Mouse (Mus musculus) small intestine, adult 10 weeks (tissue): Measurements from ENCODE around the gene Hsh2d. TPM values are rescaled to one million over a fixed set of nuclear protein-coding genes. Genes with fewer than 3 reads are reported as not detected.

Source experiments
- polyA plus RNA-seq: library from polyadenylated mRNA; stranded (reverse); fragments of 350-450 nt; fragmentation: Illumina TruSeq; extraction: RNeasy Lipid Tissue Mini Kit (QIAGEN cat#74804); gene quantifications from one replicate; pipeline ENCODE4 v1.2.3, GENCODE M21; 2014; ENCODE audit warnings: low replicate concordance

The Hsh2d gene
- 1.3 TPM for polyA plus RNA-seq

DNA sequence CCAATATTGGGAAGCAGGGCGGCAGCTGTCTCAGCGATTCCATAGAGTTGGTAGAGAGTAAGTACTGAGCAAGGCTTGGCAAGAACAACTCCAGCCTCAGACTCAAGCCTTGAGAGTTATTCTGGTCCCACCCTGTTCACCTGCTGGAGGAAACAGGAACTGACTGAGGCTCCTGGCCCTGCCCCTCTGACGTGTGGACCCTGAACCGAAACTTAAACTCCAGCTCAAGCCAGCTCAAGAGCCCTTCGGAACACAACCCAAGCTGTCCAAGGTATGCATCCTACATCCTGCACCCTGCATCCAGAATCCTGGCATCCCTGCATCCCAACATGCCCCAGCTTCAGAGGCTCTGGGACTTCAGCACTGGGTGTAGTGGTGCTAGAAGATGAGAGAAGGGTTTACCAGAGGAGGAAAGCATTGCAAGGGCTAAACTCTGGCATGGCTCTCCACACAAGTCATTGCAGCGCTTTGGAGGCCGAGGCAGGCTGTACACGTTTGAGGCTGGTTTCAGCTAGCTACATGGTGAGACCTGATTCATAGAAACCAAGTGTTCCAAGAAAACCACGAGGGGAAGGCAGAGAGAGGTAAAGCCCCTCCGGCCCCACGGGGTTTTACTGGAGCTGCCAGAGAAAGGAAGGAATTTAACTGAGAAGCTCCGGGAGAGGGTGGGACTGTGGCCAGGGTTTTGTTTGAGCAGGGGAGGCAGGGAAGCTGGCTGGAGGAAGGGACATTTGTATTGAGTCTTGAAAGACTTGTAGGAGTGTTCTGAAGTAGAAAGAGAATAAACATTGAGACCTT, at the start of gene Hsh2d:
Gene Hsh2d (plus strand): TSS at position 222 of the 798 bp plus-strand sequence.

DNA sequence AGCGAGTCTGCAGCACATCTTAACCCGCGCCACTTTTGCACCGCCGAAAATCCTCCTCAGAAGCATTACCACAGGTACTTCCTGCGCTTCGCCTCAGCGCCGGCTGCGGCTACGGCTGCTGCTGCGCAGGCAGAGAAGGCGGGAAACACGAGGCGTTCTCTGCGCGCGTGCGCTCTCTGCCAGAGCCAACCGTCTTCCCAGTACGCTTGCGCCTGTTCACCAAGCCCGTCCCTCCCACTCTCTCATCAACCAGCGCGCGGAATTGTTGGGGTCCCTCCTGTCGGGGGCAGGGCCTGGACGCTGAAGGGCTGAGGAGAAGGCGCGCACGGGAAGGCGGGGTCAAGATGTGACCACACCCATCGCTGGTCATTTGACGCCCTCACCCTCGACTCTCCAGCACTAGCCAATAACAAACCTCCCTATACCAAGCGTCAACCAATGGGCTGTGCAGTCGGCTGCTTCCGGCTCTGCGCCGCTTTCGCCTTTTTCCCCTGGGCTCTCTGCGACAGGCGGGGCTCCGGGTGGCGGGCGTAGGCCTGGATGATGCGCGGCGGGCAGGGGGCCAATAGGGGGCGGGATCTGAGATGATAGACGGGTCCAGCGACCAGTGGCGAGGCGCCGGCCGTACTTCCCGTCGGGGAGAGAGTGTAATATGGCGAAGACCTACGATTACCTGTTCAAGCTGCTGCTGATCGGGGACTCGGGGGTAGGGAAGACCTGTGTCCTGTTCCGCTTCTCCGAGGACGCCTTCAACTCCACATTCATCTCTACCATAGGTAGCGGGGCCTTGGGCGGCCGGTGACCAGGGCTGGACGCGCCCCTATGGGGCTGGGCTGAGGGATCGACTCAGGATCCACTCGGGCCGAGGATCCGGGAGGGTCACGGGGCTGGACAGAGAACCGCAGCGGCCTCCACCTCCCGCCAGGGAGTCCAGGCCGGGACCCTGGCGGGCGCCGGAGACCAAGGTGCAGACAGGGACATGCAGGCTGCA, 28.4 kb upstream of the Hsh2d start, which contains the start of gene Rab8a:
Gene Rab8a (plus strand): TSS at position 494 of the 991 bp plus-strand sequence.

DNA sequence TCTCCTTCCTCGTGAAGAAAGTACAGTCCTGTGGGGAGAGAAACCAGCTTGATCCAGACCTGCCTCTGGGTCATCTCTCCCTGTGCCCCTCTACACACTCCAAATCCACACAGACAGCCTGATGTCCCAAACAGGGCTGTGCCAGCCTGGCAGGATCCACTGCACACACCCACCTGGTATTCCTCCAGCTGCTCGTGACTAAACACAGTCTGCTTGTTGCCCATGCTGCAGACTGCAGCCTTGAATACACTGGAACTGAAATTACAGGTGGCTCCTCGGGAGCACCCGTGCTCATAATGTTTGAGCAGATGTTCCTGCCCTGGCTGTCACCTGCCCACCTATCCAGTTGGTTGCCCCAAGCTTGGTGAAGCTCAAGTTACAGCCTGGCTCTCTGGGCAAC, 23.3 kb downstream of the Hsh2d start, which contains the start of gene Cib3:
Gene Cib3 (minus strand): TSS at position 87 of the 400 bp plus-strand sequence.

GRCm38 (mm10) chr8:72213536-72213935, 24.1 kb downstream of the Hsh2d start, which contains the start of gene Gm11034:
TSS of gene Gm11034 (minus strand) at chr8:72213636.

GRCm38 (mm10) chr8:72219541-72220363, 30.3 kb downstream of the Hsh2d start, which contains the start of gene Fam32a:
TSS of gene Fam32a (plus strand) at chr8:72219730.

DNA sequence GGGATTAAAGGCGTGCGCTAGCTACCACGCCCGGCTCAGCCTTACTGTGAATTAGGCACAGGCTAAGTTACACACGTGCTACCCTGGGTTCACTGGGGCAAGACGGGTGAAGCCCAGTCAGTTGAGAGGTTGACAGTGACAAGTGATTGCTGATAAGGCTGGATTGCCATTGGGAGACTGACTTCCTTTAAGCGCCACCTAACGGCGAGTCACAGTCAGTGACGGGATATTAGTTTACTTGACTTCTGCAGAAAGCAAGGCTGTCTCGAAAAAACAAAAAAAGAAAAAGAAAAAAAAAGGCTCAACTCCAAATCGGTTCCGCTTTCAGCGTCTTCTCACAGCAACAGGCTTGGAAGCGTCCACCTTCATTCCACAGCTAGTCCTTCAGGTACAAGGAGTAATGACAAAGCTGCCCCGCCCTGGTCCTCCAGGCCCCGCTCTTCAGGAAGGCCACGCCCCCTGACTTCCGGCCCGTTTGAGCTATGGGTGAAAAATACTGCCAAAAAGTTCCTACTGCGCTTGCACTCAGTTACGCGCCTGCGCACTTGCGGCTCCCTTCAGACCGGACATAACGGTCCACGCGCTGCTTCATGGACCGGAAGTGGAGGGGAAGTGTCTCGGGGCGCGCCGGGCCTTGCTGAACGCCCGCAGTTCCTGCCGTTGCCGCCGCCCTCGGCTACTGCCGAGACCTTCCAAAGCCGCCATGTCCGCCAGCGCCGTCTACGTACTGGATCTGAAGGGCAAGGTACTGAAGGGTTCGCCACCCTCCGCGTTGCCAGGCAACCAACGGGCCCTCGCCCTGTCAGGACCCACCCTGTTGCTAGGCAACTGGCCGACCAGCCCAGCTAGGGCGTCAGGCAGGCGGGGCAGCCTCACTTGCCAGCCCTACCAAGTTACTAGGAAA, 50.3 kb downstream of the Hsh2d start, which contains the start of gene Ap1m1:
Gene Ap1m1 (plus strand): TSS at position 520 of the 904 bp plus-strand sequence.

Other genes starting within 250 kb of the Hsh2d start
- 83.6 TPM for gene Zfp961, start 238.6 kb upstream of the Hsh2d start, polyA plus RNA-seq
- not detected for gene Cyp4f18, start 180.0 kb upstream of the Hsh2d start, polyA plus RNA-seq
- not detected for gene Olfr372, start 148.4 kb upstream of the Hsh2d start, polyA plus RNA-seq
- not detected for gene Olfr373, start 106.5 kb upstream of the Hsh2d start, polyA plus RNA-seq
- gene Olfr374, start 82.6 kb upstream of the Hsh2d start, polyA plus RNA-seq = not detected
- gene Tpm4, start 54.7 kb upstream of the Hsh2d start, polyA plus RNA-seq = 220 TPM
- gene Rab8a, start 28.4 kb upstream of the Hsh2d start, polyA plus RNA-seq = 96.5 TPM
- 0.19 TPM for gene Cib3, start 23.2 kb downstream of the Hsh2d start, polyA plus RNA-seq
- gene Gm11034, start 24.0 kb downstream of the Hsh2d start, polyA plus RNA-seq = not detected
- gene Fam32a, start 30.1 kb downstream of the Hsh2d start, polyA plus RNA-seq = 52.0 TPM
- 7.0 TPM for gene Ap1m1, start 50.4 kb downstream of the Hsh2d start, polyA plus RNA-seq
- gene Gm10282, start 115.6 kb downstream of the Hsh2d start, polyA plus RNA-seq = 0.67 TPM
- gene Klf2, start 129.4 kb downstream of the Hsh2d start, polyA plus RNA-seq = 4.8 TPM
- 33.9 TPM for gene Eps15l1, start 231.8 kb downstream of the Hsh2d start, polyA plus RNA-seq